Mouse (Mus musculus): ENCODE data around the gene Enthd1. TPM values are rescaled to one million over a fixed set of nuclear protein-coding genes. Genes with fewer than 3 reads are reported as not detected.

Gene Enthd1
- total RNA-seq, 1 experiment, result 0.49 TPM

DNA sequence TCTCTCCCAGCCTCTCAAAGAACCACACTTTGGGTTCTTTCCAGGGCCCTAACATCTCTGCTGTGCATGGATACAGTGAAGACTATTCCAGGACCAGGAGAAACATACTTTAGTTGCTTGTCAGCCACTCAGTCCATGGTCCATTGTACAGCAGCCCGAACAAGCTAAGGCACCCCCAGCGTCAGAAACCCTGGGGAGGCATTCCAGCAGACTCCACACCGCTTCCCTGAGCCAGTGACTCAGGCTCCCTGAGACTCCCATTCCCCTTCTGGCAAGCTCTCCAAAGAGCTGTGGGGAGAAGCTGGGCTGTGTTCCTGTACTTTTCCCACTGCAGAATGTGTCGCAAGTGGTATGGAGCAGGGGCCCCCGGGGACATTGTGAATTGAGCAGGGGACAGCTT, 128.0 kb downstream of the Enthd1 start:
- in situ Hi-C loops (cut with MboI; ENCODE audit: low sequenced_read_pairs in 2 of 2, unreplicated experiment in 2 of 2), result no loop called here

DNA sequence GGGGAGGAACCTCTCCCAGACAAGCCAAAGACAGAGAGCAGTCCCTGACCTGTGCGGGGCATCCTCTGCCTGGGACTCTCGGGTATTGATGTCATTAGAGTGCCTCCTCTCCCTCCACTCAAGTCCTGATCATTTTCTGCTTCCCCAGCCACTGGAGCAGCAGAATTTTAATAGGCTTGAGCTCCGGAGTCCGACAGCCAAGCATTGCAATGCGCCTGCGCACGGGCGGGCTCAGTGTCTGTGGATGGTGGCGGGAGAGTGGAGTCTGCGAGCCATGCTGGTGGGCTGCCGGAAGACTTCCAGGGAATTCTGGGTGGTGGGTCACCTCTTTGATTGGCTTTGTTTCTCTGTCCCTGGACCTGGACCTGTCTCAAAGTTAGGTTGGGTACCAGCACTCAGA, 134.6 kb downstream of the Enthd1 start:
- no peak for TF ChIP-seq HCFC1 (IDR thresholded peaks at IDR 0.05; ENCODE audit: borderline replicate concordance, insufficient read depth, low read length)
- no peak for TF ChIP-seq MAFK (IDR thresholded peaks at IDR 0.05; ENCODE audit: insufficient read depth, low read depth, low read length)
- no peak for TF ChIP-seq CHD2 (IDR thresholded peaks at IDR 0.05; ENCODE audit: low read depth, low read length)
- TF ChIP-seq ZC3H11A (IDR thresholded peaks at IDR 0.05; ENCODE audit: borderline replicate concordance, low read depth, low read length), result no peak
- Histone ChIP-seq H3K36me3 (ENCODE audit: control insufficient read depth, insufficient read depth, low read length, poor library complexity, severe bottlenecking) (no peaks in the 10 kb centered on the region), H3K9ac (ENCODE audit: insufficient read depth, low read depth, low read length, poor library complexity, severe bottlenecking) (no peak overlapping the region), H3K27ac (ENCODE audit: insufficient read depth, low read depth, low read length, poor library complexity, severe bottlenecking) (no peak overlapping the region), H3K4me3 (ENCODE audit: insufficient read depth in 1 of 2, low read depth in 1 of 2, low read length in 2 of 2, poor library complexity in 1 of 2, severe bottlenecking in 1 of 2) (no peak overlapping the region), H3K9me3 (ENCODE audit: control insufficient read depth, insufficient read depth, low read depth, low read length) (no peaks in the 10 kb centered on the region), H3K4me1 (ENCODE audit: control insufficient read depth in 2 of 2, insufficient read depth in 2 of 2, low read length in 2 of 2, poor library complexity in 1 of 2) (no peaks in the 10 kb centered on the region)
- peak; percentile 2 for DNase-seq (ENCODE audit: low read depth, low spot score)
- in situ Hi-C loops (cut with MboI; ENCODE audit: low sequenced_read_pairs in 2 of 2, unreplicated experiment in 2 of 2), result no loop called here

More for the DNA sequence above, 128.0 kb downstream of the Enthd1 start:
- no peak for DNase-seq (ENCODE audit: low read depth, low spot score)
- H3K4me1 ChIP-seq (ENCODE audit: control insufficient read depth in 2 of 2, insufficient read depth in 2 of 2, low read length in 2 of 2, poor library complexity in 1 of 2), result no peaks in the 10 kb centered on the region
- H3K27ac ChIP-seq (ENCODE audit: insufficient read depth, low read depth, low read length, poor library complexity, severe bottlenecking), result no peak overlapping the region
- H3K9ac ChIP-seq (ENCODE audit: insufficient read depth, low read depth, low read length, poor library complexity, severe bottlenecking), result no peak overlapping the region
- H3K9me3 ChIP-seq (ENCODE audit: control insufficient read depth, insufficient read depth, low read depth, low read length), result no peaks in the 10 kb centered on the region
- TF ChIP-seq ZNF384 (IDR thresholded peaks at IDR 0.05; ENCODE audit: low read depth, low read length) (no peak), MAFK (IDR thresholded peaks at IDR 0.05; ENCODE audit: insufficient read depth, low read depth, low read length) (no peak), HCFC1 (IDR thresholded peaks at IDR 0.05; ENCODE audit: borderline replicate concordance, insufficient read depth, low read length) (no peak), CHD2 (IDR thresholded peaks at IDR 0.05; ENCODE audit: low read depth, low read length) (no peak), ZC3H11A (IDR thresholded peaks at IDR 0.05; ENCODE audit: borderline replicate concordance, low read depth, low read length) (no peak)
- no peaks in the 10 kb centered on the region for H3K36me3 ChIP-seq (ENCODE audit: control insufficient read depth, insufficient read depth, low read length, poor library complexity, severe bottlenecking)
- H3K4me3 ChIP-seq (ENCODE audit: insufficient read depth in 1 of 2, low read depth in 1 of 2, low read length in 2 of 2, poor library complexity in 1 of 2, severe bottlenecking in 1 of 2), result no peak overlapping the region

DNA sequence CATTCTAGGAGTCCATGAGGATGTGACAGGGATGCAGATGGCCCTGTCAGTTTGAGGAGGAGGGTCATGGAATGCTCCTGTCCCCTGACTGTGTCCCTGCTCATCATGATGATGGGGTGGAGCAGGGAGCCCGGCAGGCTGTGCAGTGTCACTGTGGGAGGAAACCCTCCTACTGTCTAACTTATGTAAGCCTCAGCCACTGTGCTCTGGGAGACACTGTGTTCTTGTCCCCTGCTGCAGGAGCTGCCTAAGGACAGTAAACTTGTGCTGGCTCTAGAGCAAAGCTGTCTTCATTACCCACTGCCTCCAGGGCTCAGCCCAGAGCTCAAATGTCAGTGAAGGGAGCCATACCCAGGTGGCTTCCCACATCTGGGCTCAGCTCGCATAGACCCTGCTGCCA, 146.8 kb downstream of the Enthd1 start:
- no peak for DNase-seq (ENCODE audit: low read depth, low spot score)
- no peaks in the 10 kb centered on the region for H3K4me1 ChIP-seq (ENCODE audit: control insufficient read depth in 2 of 2, insufficient read depth in 2 of 2, low read length in 2 of 2, poor library complexity in 1 of 2)
- H3K9ac ChIP-seq (ENCODE audit: insufficient read depth, low read depth, low read length, poor library complexity, severe bottlenecking), result no peak overlapping the region
- no peaks in the 10 kb centered on the region for H3K9me3 ChIP-seq (ENCODE audit: control insufficient read depth, insufficient read depth, low read depth, low read length)
- H3K4me3 ChIP-seq (ENCODE audit: insufficient read depth in 1 of 2, low read depth in 1 of 2, low read length in 2 of 2, poor library complexity in 1 of 2, severe bottlenecking in 1 of 2), result no peak overlapping the region
- H3K36me3 ChIP-seq (ENCODE audit: control insufficient read depth, insufficient read depth, low read length, poor library complexity, severe bottlenecking), result no peaks in the 10 kb centered on the region
- TF ChIP-seq CHD2 (IDR thresholded peaks at IDR 0.05; ENCODE audit: low read depth, low read length) (no peak), ZC3H11A (IDR thresholded peaks at IDR 0.05; ENCODE audit: borderline replicate concordance, low read depth, low read length) (no peak), MAFK (IDR thresholded peaks at IDR 0.05; ENCODE audit: insufficient read depth, low read depth, low read length) (no peak), HCFC1 (IDR thresholded peaks at IDR 0.05; ENCODE audit: borderline replicate concordance, insufficient read depth, low read length) (no peak), ZNF384 (IDR thresholded peaks at IDR 0.05; ENCODE audit: low read depth, low read length) (no peak)
- in situ Hi-C loops (cut with MboI; ENCODE audit: low sequenced_read_pairs in 2 of 2, unreplicated experiment in 2 of 2), result no loop called here
- no peak overlapping the region for H3K27ac ChIP-seq (ENCODE audit: insufficient read depth, low read depth, low read length, poor library complexity, severe bottlenecking)

DNA sequence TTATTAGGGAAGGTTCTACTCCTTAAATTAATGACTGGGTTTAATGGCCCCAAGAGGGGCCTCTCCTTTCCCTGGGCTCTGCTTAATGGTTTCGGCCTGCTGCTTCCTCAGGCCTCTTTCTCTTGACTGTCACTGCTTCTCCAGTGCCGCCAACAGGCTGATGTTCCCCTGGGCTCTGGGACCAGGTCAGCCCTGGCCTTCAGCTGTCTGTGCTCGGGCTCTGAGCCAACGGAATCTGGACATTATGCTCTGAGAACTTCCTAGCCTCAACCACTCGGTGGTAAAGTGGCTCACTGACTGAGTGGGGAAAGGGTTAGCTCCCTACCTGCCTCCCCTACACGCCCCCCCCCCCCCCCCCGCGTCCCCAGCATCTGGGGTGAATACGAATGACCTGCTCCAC, 147.9 kb downstream of the Enthd1 start:
- H3K9me3 ChIP-seq (ENCODE audit: control insufficient read depth, insufficient read depth, low read depth, low read length), result no peaks in the 10 kb centered on the region
- in situ Hi-C loops (cut with MboI; ENCODE audit: low sequenced_read_pairs in 2 of 2, unreplicated experiment in 2 of 2), result no loop called here
- no peak overlapping the region for H3K4me3 ChIP-seq (ENCODE audit: insufficient read depth in 1 of 2, low read depth in 1 of 2, low read length in 2 of 2, poor library complexity in 1 of 2, severe bottlenecking in 1 of 2)
- DNase-seq (ENCODE audit: low read depth, low spot score), result no peak
- TF ChIP-seq ZC3H11A (IDR thresholded peaks at IDR 0.05; ENCODE audit: borderline replicate concordance, low read depth, low read length), result no peak
- TF ChIP-seq CHD2 (IDR thresholded peaks at IDR 0.05; ENCODE audit: low read depth, low read length), result no peak
- TF ChIP-seq MAFK (IDR thresholded peaks at IDR 0.05; ENCODE audit: insufficient read depth, low read depth, low read length), result no peak
- TF ChIP-seq ZNF384 (IDR thresholded peaks at IDR 0.05; ENCODE audit: low read depth, low read length), result no peak
- no peak for TF ChIP-seq HCFC1 (IDR thresholded peaks at IDR 0.05; ENCODE audit: borderline replicate concordance, insufficient read depth, low read length)
- H3K36me3 ChIP-seq (ENCODE audit: control insufficient read depth, insufficient read depth, low read length, poor library complexity, severe bottlenecking), result no peaks in the 10 kb centered on the region
- H3K27ac ChIP-seq (ENCODE audit: insufficient read depth, low read depth, low read length, poor library complexity, severe bottlenecking), result no peak overlapping the region
- no peaks in the 10 kb centered on the region for H3K4me1 ChIP-seq (ENCODE audit: control insufficient read depth in 2 of 2, insufficient read depth in 2 of 2, low read length in 2 of 2, poor library complexity in 1 of 2)
- no peak overlapping the region for H3K9ac ChIP-seq (ENCODE audit: insufficient read depth, low read depth, low read length, poor library complexity, severe bottlenecking)

DNA sequence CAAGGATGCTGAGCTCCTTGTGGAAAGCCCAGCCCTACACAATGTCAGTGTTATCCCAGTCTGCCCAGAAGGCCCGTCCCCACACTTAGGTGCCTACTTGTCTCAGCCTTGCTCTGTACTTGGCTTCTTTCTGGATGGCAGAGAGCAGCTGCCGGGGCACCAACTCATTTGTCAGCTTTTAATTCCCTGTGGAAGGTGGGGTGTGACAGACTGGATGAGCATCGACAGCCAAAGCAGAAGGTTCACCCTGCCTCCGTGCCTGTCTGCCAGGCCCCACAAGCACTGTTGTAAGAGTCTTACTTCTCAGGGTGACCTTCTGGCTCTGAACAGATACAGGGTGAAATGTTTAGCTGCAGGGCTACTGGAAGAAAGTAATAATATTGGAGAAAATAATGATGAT, 149.8 kb downstream of the Enthd1 start:
- Histone ChIP-seq H3K4me3 (ENCODE audit: insufficient read depth in 1 of 2, low read depth in 1 of 2, low read length in 2 of 2, poor library complexity in 1 of 2, severe bottlenecking in 1 of 2) (no peak overlapping the region), H3K36me3 (ENCODE audit: control insufficient read depth, insufficient read depth, low read length, poor library complexity, severe bottlenecking) (no peaks in the 10 kb centered on the region), H3K4me1 (ENCODE audit: control insufficient read depth in 2 of 2, insufficient read depth in 2 of 2, low read length in 2 of 2, poor library complexity in 1 of 2) (no peaks in the 10 kb centered on the region), H3K27ac (ENCODE audit: insufficient read depth, low read depth, low read length, poor library complexity, severe bottlenecking) (no peak overlapping the region), H3K9me3 (ENCODE audit: control insufficient read depth, insufficient read depth, low read depth, low read length) (no peaks in the 10 kb centered on the region), H3K9ac (ENCODE audit: insufficient read depth, low read depth, low read length, poor library complexity, severe bottlenecking) (no peak overlapping the region)
- no peak for DNase-seq (ENCODE audit: low read depth, low spot score)
- in situ Hi-C loops (cut with MboI; ENCODE audit: low sequenced_read_pairs in 2 of 2, unreplicated experiment in 2 of 2), result no loop called here
- no peak for TF ChIP-seq ZNF384 (IDR thresholded peaks at IDR 0.05; ENCODE audit: low read depth, low read length)
- TF ChIP-seq HCFC1 (IDR thresholded peaks at IDR 0.05; ENCODE audit: borderline replicate concordance, insufficient read depth, low read length), result no peak
- no peak for TF ChIP-seq ZC3H11A (IDR thresholded peaks at IDR 0.05; ENCODE audit: borderline replicate concordance, low read depth, low read length)
- no peak for TF ChIP-seq MAFK (IDR thresholded peaks at IDR 0.05; ENCODE audit: insufficient read depth, low read depth, low read length)
- TF ChIP-seq CHD2 (IDR thresholded peaks at IDR 0.05; ENCODE audit: low read depth, low read length), result no peak

Measured in ES-E14 (cell line).